Mouse (Mus musculus): Measurements from ENCODE around the gene Xpnpep1. TPM values are rescaled to one million over a fixed set of nuclear protein-coding genes. Genes with fewer than 3 reads are reported as not detected.

Xpnpep1 gene
- polyA plus RNA-seq, 1 experiment from 2014 or later, result 111 TPM

GRCm38 (mm10) chr19:53052031-53052670 is 12.1 kb upstream of the Xpnpep1 start:
- Histone ChIP-seq H3K4me2 (replicated peaks; ENCODE audit: low read depth) (0 out of 2 replicates have a peak overlapping the region, but pooled peaks have one; percentile 31), H3K27ac (replicated peaks) (no peak overlapping the region), H3K4me1 (replicated peaks; ENCODE audit: control insufficient read depth, insufficient read depth) (0 out of 2 replicates have a peak, but pooled peaks cover 2% of the 10 kb centered on the region), H3K9me3 (ENCODE audit: control insufficient read depth, low read length) (no peaks in the 10 kb centered on the region), H3K9ac (ENCODE audit: low read length) (no peak overlapping the region), H3K36me3 (ENCODE audit: control insufficient read depth, insufficient read depth, low read length) (no peaks in the 10 kb centered on the region), H3K27me3 (ENCODE audit: control insufficient read depth, insufficient read depth, low read length) (no peaks in the 10 kb centered on the region), H3K4me3 (ENCODE audit: low read depth, low read length) (no peak overlapping the region)
- WGBS, result 38% methylated on average over 19 of the region's 19 CpGs
- no peak for TF ChIP-seq CTCF (IDR thresholded peaks at IDR 0.05; ENCODE audit: low read depth)
- no peak for TF ChIP-seq EP300 (optimal IDR thresholded peaks at IDR 0.05)
- DNase-seq (ENCODE audit: low spot score), result peak; percentile 53
- ATAC-seq (ENCODE audit: low FRiP score, low TSS enrichment), result peak; percentile 65; the same call in 1 of the 2 replicates

DNA sequence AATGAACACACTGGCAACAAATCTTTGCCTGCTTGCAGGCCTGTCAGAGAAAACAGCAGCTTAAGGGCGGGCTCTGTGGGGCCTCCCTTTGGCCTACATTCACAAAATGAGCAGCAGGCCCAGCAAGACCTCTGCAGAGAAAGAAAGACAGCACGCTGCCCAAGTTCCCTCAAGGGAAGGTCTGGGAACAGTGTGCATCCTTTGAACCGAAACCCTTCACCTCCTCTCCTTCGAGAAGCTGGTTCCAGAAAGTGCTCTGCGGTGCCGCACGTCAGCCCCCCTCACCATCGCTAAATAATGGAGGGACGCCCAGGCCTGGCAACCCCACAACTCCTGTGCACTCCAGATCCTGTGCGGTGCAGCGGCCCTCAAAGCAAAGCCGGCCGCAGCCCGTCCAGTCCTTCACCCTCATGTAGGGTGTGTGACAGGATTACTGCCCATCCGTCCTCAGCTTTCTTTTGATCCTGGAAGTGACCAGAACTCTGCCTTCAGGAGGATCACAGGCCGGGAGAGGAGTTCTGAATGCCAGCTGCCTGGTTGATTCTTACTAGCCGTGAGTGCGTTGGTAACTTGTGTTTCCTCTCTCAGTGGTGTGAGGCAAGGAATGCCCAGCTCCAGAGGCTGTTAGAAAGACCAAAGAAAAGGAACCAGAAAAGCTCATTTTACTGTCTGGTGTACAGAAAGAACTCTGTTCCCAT is 11.4 kb upstream of the Xpnpep1 start:
- H3K4me2 ChIP-seq (replicated peaks; ENCODE audit: low read depth), result no peak overlapping the region
- WGBS, result 77% methylated on average over 18 of the region's 18 CpGs
- DNase-seq (ENCODE audit: low spot score) (no peak), ATAC-seq (ENCODE audit: low FRiP score, low TSS enrichment) (no peak)
- H3K27me3 ChIP-seq (ENCODE audit: control insufficient read depth, insufficient read depth, low read length), result no peaks in the 10 kb centered on the region
- no peaks in the 10 kb centered on the region for H3K9me3 ChIP-seq (ENCODE audit: control insufficient read depth, low read length)
- no peaks in the 10 kb centered on the region for H3K36me3 ChIP-seq (ENCODE audit: control insufficient read depth, insufficient read depth, low read length)
- H3K4me1 ChIP-seq (replicated peaks; ENCODE audit: control insufficient read depth, insufficient read depth), result 0 out of 2 replicates have a peak, but pooled peaks cover 2% of the 10 kb centered on the region
- H3K27ac ChIP-seq (replicated peaks), result no peak overlapping the region
- H3K4me3 ChIP-seq (ENCODE audit: low read depth, low read length), result no peak overlapping the region
- TF ChIP-seq CTCF (IDR thresholded peaks at IDR 0.05; ENCODE audit: low read depth), result no peak
- no peak for TF ChIP-seq EP300 (optimal IDR thresholded peaks at IDR 0.05)
- H3K9ac ChIP-seq (ENCODE audit: low read length), result no peak overlapping the region

DNA sequence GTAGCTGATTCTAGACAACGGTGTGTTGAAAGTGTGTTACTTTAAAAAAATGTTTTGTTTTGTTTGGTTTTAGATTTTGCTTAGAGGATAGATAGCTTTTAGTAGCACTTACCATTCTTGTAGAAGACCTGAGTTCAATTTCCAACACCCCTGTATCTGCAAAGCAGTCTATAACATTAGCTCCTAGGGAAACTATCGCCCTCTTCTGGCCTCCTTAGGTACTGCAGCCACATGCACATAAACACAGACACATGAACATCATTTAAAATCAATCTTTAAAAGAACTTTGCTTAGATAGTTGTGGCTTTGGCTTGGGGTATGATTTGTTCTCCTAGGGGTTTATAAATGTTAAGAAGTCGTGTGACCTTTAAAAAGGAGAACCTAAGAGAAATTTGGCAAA is 10.1 kb upstream of the Xpnpep1 start:
- Histone ChIP-seq H3K36me3 (ENCODE audit: control insufficient read depth, insufficient read depth, low read length) (no peaks in the 10 kb centered on the region), H3K4me3 (ENCODE audit: low read depth, low read length) (no peak overlapping the region), H3K27ac (replicated peaks) (no peak overlapping the region), H3K9ac (ENCODE audit: low read length) (no peak overlapping the region), H3K27me3 (ENCODE audit: control insufficient read depth, insufficient read depth, low read length) (no peaks in the 10 kb centered on the region), H3K9me3 (ENCODE audit: control insufficient read depth, low read length) (no peaks in the 10 kb centered on the region), H3K4me1 (replicated peaks; ENCODE audit: control insufficient read depth, insufficient read depth) (0 out of 2 replicates have a peak, but pooled peaks cover 2% of the 10 kb centered on the region), H3K4me2 (replicated peaks; ENCODE audit: low read depth) (no peak overlapping the region)
- 80% methylated on average over 3 of the region's 3 CpGs for WGBS
- ATAC-seq (ENCODE audit: low FRiP score, low TSS enrichment) (no peak), DNase-seq (ENCODE audit: low spot score) (no peak)
- TF ChIP-seq EP300 (optimal IDR thresholded peaks at IDR 0.05), result no peak
- TF ChIP-seq CTCF (IDR thresholded peaks at IDR 0.05; ENCODE audit: low read depth), result peak; percentile 67

DNA sequence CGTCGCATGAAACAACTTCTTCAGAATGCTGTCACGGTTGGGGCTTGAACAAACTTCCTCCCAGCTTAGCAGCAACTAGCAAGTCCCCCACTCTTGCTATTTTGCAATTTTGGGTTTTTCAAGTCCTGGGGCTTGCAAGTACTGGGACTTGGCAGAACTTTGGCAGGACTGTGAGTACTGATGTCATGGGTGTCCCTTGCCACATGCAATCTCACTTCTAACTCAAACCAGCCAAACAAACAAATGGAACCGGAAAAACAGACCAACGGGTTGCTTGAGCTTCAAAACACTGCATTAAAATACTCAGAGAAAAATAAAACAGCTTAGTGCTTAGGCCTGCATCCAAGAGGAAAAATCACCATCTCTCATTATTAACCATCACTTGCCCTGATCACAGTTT is 7.2 kb upstream of the Xpnpep1 start:
- H3K4me3 ChIP-seq (ENCODE audit: low read depth, low read length), result no peak overlapping the region
- 0 out of 2 replicates have a peak overlapping the region, but pooled peaks have one; percentile 20 for H3K27ac ChIP-seq (replicated peaks)
- no peak for DNase-seq (ENCODE audit: low spot score)
- no peak overlapping the region for H3K9ac ChIP-seq (ENCODE audit: low read length)
- WGBS, result 51% methylated on average over 5 of the region's 5 CpGs
- H3K27me3 ChIP-seq (ENCODE audit: control insufficient read depth, insufficient read depth, low read length), result no peaks in the 10 kb centered on the region
- no peaks in the 10 kb centered on the region for H3K9me3 ChIP-seq (ENCODE audit: control insufficient read depth, low read length)
- no peaks in the 10 kb centered on the region for H3K36me3 ChIP-seq (ENCODE audit: control insufficient read depth, insufficient read depth, low read length)
- TF ChIP-seq CTCF (IDR thresholded peaks at IDR 0.05; ENCODE audit: low read depth), result no peak
- no peak for TF ChIP-seq EP300 (optimal IDR thresholded peaks at IDR 0.05)
- no peak overlapping the region for H3K4me2 ChIP-seq (replicated peaks; ENCODE audit: low read depth)
- 0 out of 2 replicates have a peak, but pooled peaks cover 2% of the 10 kb centered on the region for H3K4me1 ChIP-seq (replicated peaks; ENCODE audit: control insufficient read depth, insufficient read depth)
- no peak for ATAC-seq (ENCODE audit: low FRiP score, low TSS enrichment)

- H3K27ac ChIP-seq (replicated peaks), result peak overlapping the region; percentile 53; the same call in 1 of the 2 replicates
- no peak for DNase-seq (ENCODE audit: low spot score)
- no peak overlapping the region for H3K4me2 ChIP-seq (replicated peaks; ENCODE audit: low read depth)
- ATAC-seq (ENCODE audit: low FRiP score, low TSS enrichment), result no peak
- H3K4me1 ChIP-seq (replicated peaks; ENCODE audit: control insufficient read depth, insufficient read depth), result 0 out of 2 replicates have a peak, but pooled peaks cover 2% of the 10 kb centered on the region
- H3K27me3 ChIP-seq (ENCODE audit: control insufficient read depth, insufficient read depth, low read length), result no peaks in the 10 kb centered on the region
- H3K9ac ChIP-seq (ENCODE audit: low read length), result no peak overlapping the region
- no peak for TF ChIP-seq EP300 (optimal IDR thresholded peaks at IDR 0.05)
- no peaks in the 10 kb centered on the region for H3K36me3 ChIP-seq (ENCODE audit: control insufficient read depth, insufficient read depth, low read length)
- no peaks in the 10 kb centered on the region for H3K9me3 ChIP-seq (ENCODE audit: control insufficient read depth, low read length)
- WGBS, result 52% methylated on average over 13 of the region's 13 CpGs
- no peak overlapping the region for H3K4me3 ChIP-seq (ENCODE audit: low read depth, low read length)
Measured at GRCm38 (mm10) chr19:53043423-53044125, 3.6 kb upstream of the Xpnpep1 start.

Data from stomach, postnatal 0 days (tissue).